Mouse (Mus musculus) granulocyte monocyte progenitor cell, adult 5-6 weeks (primary cell): Measurements from ENCODE around the gene Tbc1d9. TPM values are rescaled to one million over a fixed set of nuclear protein-coding genes. Genes with fewer than 3 reads are reported as not detected.

ENCODE experiments used
- ATAC-seq: replicated peaks from 2 replicates; pipeline ENCODE4 v1.8.0; 2016; ENCODE audit warnings: mild to moderate bottlenecking, moderate TSS enrichment, inconsistent platforms; ENCODE audit not compliant: poor library complexity, severe bottlenecking
- total RNA-seq, 2 experiments: library from RNA; stranded (forward) in 1 of 2; stranded (reverse) in 1 of 2; fragments of 200-712, 200-1000 nt in 1 of 2; fragments of >200 nt in 1 of 2; fragmentation: Nextera tagmentation in 1 of 2; gene quantifications; 2 replicates each; pipeline ENCODE4 v1.2.3; 2014 to 2017

The Tbc1d9 gene
- total RNA-seq (2014; fragmentation: Nextera tagmentation) (0.30 TPM in 1 of 2 replicates, not detected in the other), total RNA-seq (2017) (0.60 and 1.8 TPM in 2 replicates)

GRCm38 (mm10) chr8:83165235-83165930, at the start of gene Tbc1d9:
Tbc1d9 (plus strand) TSS chr8:83165352.
- ATAC-seq: peak; percentile 91

- ATAC-seq: no peak
Measured at GRCm38 (mm10) chr8:83135086-83135485, 30.1 kb upstream of the Tbc1d9 start.

- peak; percentile 28; the same call in 1 of the 2 replicates for ATAC-seq
Measured at GRCm38 (mm10) chr8:83140068-83140467, 25.1 kb upstream of the Tbc1d9 start.

GRCm38 (mm10) chr8:83140701-83141111, 24.4 kb upstream of the Tbc1d9 start:
- peak; percentile 87 for ATAC-seq

- peak; percentile 87 for ATAC-seq
Measured at GRCm38 (mm10) chr8:83141358-83141757, 23.8 kb upstream of the Tbc1d9 start.

- peak; percentile 34 for ATAC-seq
Measured at GRCm38 (mm10) chr8:83144601-83145000, 20.6 kb upstream of the Tbc1d9 start.

- ATAC-seq: no peak
Measured at GRCm38 (mm10) chr8:83145421-83145820, 19.7 kb upstream of the Tbc1d9 start.

GRCm38 (mm10) chr8:83149124-83149523, 16.0 kb upstream of the Tbc1d9 start:
- ATAC-seq: no peak

- ATAC-seq: no peak
Measured at GRCm38 (mm10) chr8:83152055-83152454, 13.1 kb upstream of the Tbc1d9 start.

GRCm38 (mm10) chr8:83152470-83152869, 12.7 kb upstream of the Tbc1d9 start:
- ATAC-seq: peak; percentile 40; the same call in 1 of the 2 replicates

- no peak for ATAC-seq
Measured at GRCm38 (mm10) chr8:83155110-83155509, 10.0 kb upstream of the Tbc1d9 start.

- ATAC-seq: peak; percentile 30; the same call in 1 of the 2 replicates
Measured at GRCm38 (mm10) chr8:83158971-83159370, 6.2 kb upstream of the Tbc1d9 start.

- ATAC-seq: 0 out of 2 replicates have a peak, but pooled peaks have one; percentile 17
Measured at GRCm38 (mm10) chr8:83159615-83160014, 5.5 kb upstream of the Tbc1d9 start.

- no peak for ATAC-seq
Measured at GRCm38 (mm10) chr8:83160613-83161012, 4.5 kb upstream of the Tbc1d9 start.

GRCm38 (mm10) chr8:83165931-83166867, 1.0 kb downstream of the Tbc1d9 start, which contains the start of gene Gm10645:
Gm10645 (minus strand) TSS chr8:83166170.
- peak; percentile 46 for ATAC-seq

GRCm38 (mm10) chr8:83167932-83168331, 2.8 kb downstream of the Tbc1d9 start:
- no peak for ATAC-seq

GRCm38 (mm10) chr8:83169127-83169526, 4.0 kb downstream of the Tbc1d9 start:
- ATAC-seq: no peak

- ATAC-seq: peak; percentile 24; the same call in 1 of the 2 replicates
Measured at GRCm38 (mm10) chr8:83169709-83170108, 4.6 kb downstream of the Tbc1d9 start.

GRCm38 (mm10) chr8:83170894-83171293, 5.7 kb downstream of the Tbc1d9 start:
- ATAC-seq: no peak

- ATAC-seq: no peak
Measured at GRCm38 (mm10) chr8:83175680-83176079, 10.5 kb downstream of the Tbc1d9 start.

GRCm38 (mm10) chr8:83176785-83177184, 11.6 kb downstream of the Tbc1d9 start:
- no peak for ATAC-seq
